Mouse (Mus musculus): ENCODE measurements around the gene Rpp21. TPM values are rescaled to one million over a fixed set of nuclear protein-coding genes. Genes with fewer than 3 reads are reported as not detected.

The Rpp21 gene
- polyA plus RNA-seq (2021; fragmentation: Nextera tagmentation): 103 and 112 TPM in 2 replicates
- long read RNA-seq, experiment 1, transcript Rpp21-201 (5 exons, 729 nt): major isoform, 32 of 44 reads
- long read RNA-seq, experiment 1, partial matches to known transcripts: 3 of 44 reads
- long read RNA-seq, experiment 1, other reads (novel, unspliced or antisense): 4 of 44 reads
- long read RNA-seq, experiment 2, partial matches to known transcripts: 3 of 10 reads
- long read RNA-seq, experiment 2, other reads (novel, unspliced or antisense): 4 of 10 reads

GRCm38 (mm10) chr17:36257969-36258368, at the start of gene Rpp21:
Gene Rpp21 (minus strand): TSS chr17:36258069.

GRCm38 (mm10) chr17:36286390-36286789, 28.5 kb upstream of the Rpp21 start, which contains the start of gene H2-M10.2:
Gene H2-M10.2 (minus strand): TSS chr17:36286490.

GRCm38 (mm10) chr17:36271586-36272256, 13.9 kb upstream of the Rpp21 start, which contains the start of gene Trim39:
Gene Trim39 (minus strand): TSS chr17:36272247.

Other genes with a start within 250 kb of the Rpp21 start
- gene H2-T24, start 237.5 kb downstream of the Rpp21 start, polyA plus RNA-seq (2021; fragmentation: Nextera tagmentation): 2.0 and 2.2 TPM in 2 replicates
- 11.5 and 14.4 TPM in 2 replicates for gene H2-T23, start 225.2 kb downstream of the Rpp21 start, polyA plus RNA-seq (2021; fragmentation: Nextera tagmentation)
- 16.1 and 16.5 TPM in 2 replicates for gene H2-T22, start 215.3 kb downstream of the Rpp21 start, polyA plus RNA-seq (2021; fragmentation: Nextera tagmentation)
- not detected in 2 replicates for gene Gm6034, start 215.1 kb downstream of the Rpp21 start, polyA plus RNA-seq (2021; fragmentation: Nextera tagmentation)
- gene Gm11127, start 199.7 kb downstream of the Rpp21 start, polyA plus RNA-seq (2021; fragmentation: Nextera tagmentation): not detected in 2 replicates
- 0.09 TPM in 1 of 2 replicates, not detected in the other for gene Gm19684, start 136.4 kb downstream of the Rpp21 start, polyA plus RNA-seq (2021; fragmentation: Nextera tagmentation)
- gene Gm7030, start 128.6 kb downstream of the Rpp21 start, polyA plus RNA-seq (2021; fragmentation: Nextera tagmentation): not detected in 2 replicates
- not detected in 2 replicates for gene Gm8909, start 89.5 kb downstream of the Rpp21 start, polyA plus RNA-seq (2021; fragmentation: Nextera tagmentation)
- gene H2-T3, start 67.8 kb downstream of the Rpp21 start, polyA plus RNA-seq (2021; fragmentation: Nextera tagmentation): not detected in 2 replicates
- gene Trim39, start 14.2 kb upstream of the Rpp21 start, polyA plus RNA-seq (2021; fragmentation: Nextera tagmentation): 3.9 and 4.4 TPM in 2 replicates
- not detected in 2 replicates for gene H2-M10.2, start 28.4 kb upstream of the Rpp21 start, polyA plus RNA-seq (2021; fragmentation: Nextera tagmentation)
- not detected in 2 replicates for gene H2-M10.1, start 68.1 kb upstream of the Rpp21 start, polyA plus RNA-seq (2021; fragmentation: Nextera tagmentation)
- gene H2-M10.3, start 110.3 kb upstream of the Rpp21 start, polyA plus RNA-seq (2021; fragmentation: Nextera tagmentation): not detected in 2 replicates
- gene H2-M10.4, start 204.3 kb upstream of the Rpp21 start, polyA plus RNA-seq (2021; fragmentation: Nextera tagmentation): not detected in 2 replicates

Data from layer of hippocampus, adult 6 months (tissue).